Comparison of ENCODE assay signal across 11 mouse cellular contexts in genomic region chr9:121882015-121882457, GRCm38 (mm10). TPM values are rescaled to one million over a fixed set of nuclear protein-coding genes. Genes with fewer than 3 reads are reported as not detected.
DNase-seq lines count a peak whose midpoint lies in the region; ATAC-seq and TF ChIP-seq lines count a peak whose summit lies in the region.
"Had no signal": no experiment of that assay in that cellular context is flagged by ENCODE, and none has a peak within 500 bp of the region (broad histone marks: within the 10 kb centered on the region; RNA-seq: fewer than 3 reads in every experiment).

No protein-coding gene starts in this region.

- TF ChIP-seq CTCF in layer of hippocampus, adult 2 months (conservative IDR thresholded peaks at IDR 0.05), result no peak
- no peak for TF ChIP-seq CTCF in heart, postnatal 0 days (IDR thresholded peaks at IDR 0.05; ENCODE audit: low read depth)
- TF ChIP-seq CTCF in lung, embryonic 14.5 days (IDR thresholded peaks at IDR 0.05; ENCODE audit: low read depth), result no peak

- no peak for TF ChIP-seq EP300 in heart, postnatal 0 days (IDR thresholded peaks at IDR 0.05; ENCODE audit: low read depth)

- ATAC-seq in heart, postnatal 0 days (ENCODE audit: insufficient read depth, low read depth), result peak; percentile 60; the same call in 1 of the 2 replicates
- ATAC-seq in lung, embryonic 14.5 days (ENCODE audit: insufficient read depth), result peak; percentile 49
- ATAC-seq in hindbrain, embryonic 14.5 days (ENCODE audit: low FRiP score), result no peak

- no peaks in the 10 kb centered on the region for H3K36me3 ChIP-seq in heart, postnatal 0 days (replicated peaks; ENCODE audit: control insufficient read depth, insufficient read depth, low read length)
- H3K36me3 ChIP-seq in lung, embryonic 14.5 days (ENCODE audit: insufficient read depth), result no peaks in the 10 kb centered on the region
- H3K36me3 ChIP-seq in hindbrain, embryonic 14.5 days (replicated peaks; ENCODE audit: control insufficient read depth, insufficient read depth), result no peaks in the 10 kb centered on the region
- H3K36me3 ChIP-seq in forebrain, embryonic 10.5 days (replicated peaks), result no peaks in the 10 kb centered on the region
- H3K36me3 ChIP-seq: embryonic facial prominence, embryonic 10.5 days had no signal

- H3K9me3 ChIP-seq in heart, postnatal 0 days (replicated peaks; ENCODE audit: control insufficient read depth, low read length), result no peaks in the 10 kb centered on the region
- no peaks in the 10 kb centered on the region for H3K9me3 ChIP-seq in lung, embryonic 14.5 days (ENCODE audit: low read depth, low read length)
- H3K9me3 ChIP-seq in hindbrain, embryonic 14.5 days (ENCODE audit: control insufficient read depth, low read length), result no peaks in the 10 kb centered on the region
- H3K9me3 ChIP-seq in forebrain, embryonic 10.5 days, result no peaks in the 10 kb centered on the region
- H3K9me3 ChIP-seq: embryonic facial prominence, embryonic 10.5 days had no signal

- no peak overlapping the region for H3K4me3 ChIP-seq in layer of hippocampus, adult 2 months
- H3K4me3 ChIP-seq in heart, postnatal 0 days (ENCODE audit: low read depth, low read length), result no peak overlapping the region
- H3K4me3 ChIP-seq in lung, embryonic 14.5 days (ENCODE audit: low read depth, low read length), result no peak overlapping the region
- no peak overlapping the region for H3K4me3 ChIP-seq in hindbrain, embryonic 14.5 days (replicated peaks; ENCODE audit: low read length)
- H3K4me3 ChIP-seq in forebrain, embryonic 10.5 days, result no peak overlapping the region
- H3K4me3 ChIP-seq: embryonic facial prominence, embryonic 10.5 days had no signal

- no peak overlapping the region for H3K4me2 ChIP-seq in heart, postnatal 0 days (ENCODE audit: low read depth, low read length)
- no peak overlapping the region for H3K4me2 ChIP-seq in lung, embryonic 14.5 days
- H3K4me2 ChIP-seq in hindbrain, embryonic 14.5 days (replicated peaks), result no peak overlapping the region

- H3K27me3 ChIP-seq in heart, postnatal 0 days (ENCODE audit: control insufficient read depth, insufficient read depth, low read length), result no peaks in the 10 kb centered on the region
- H3K27me3 ChIP-seq in lung, embryonic 14.5 days (ENCODE audit: insufficient read depth, low read length), result no peaks in the 10 kb centered on the region
- no peaks in the 10 kb centered on the region for H3K27me3 ChIP-seq in hindbrain, embryonic 14.5 days (ENCODE audit: control insufficient read depth, insufficient read depth, low read length)
- no peaks in the 10 kb centered on the region for H3K27me3 ChIP-seq in forebrain, embryonic 10.5 days (ENCODE audit: poor library complexity, severe bottlenecking)

- H3K9ac ChIP-seq in heart, postnatal 0 days (replicated peaks; ENCODE audit: low read depth, low read length), result no peak overlapping the region
- no peak overlapping the region for H3K9ac ChIP-seq in lung, embryonic 14.5 days
- no peak overlapping the region for H3K9ac ChIP-seq in hindbrain, embryonic 14.5 days

- no peak for DNase-seq in layer of hippocampus, adult 2 months (ENCODE audit: low spot score in 2 of 2)
- DNase-seq in layer of hippocampus, adult 18-20 months (ENCODE audit: low spot score in 2 of 2), result no peak
- peak; percentile 53 for DNase-seq in heart, postnatal 0 days (ENCODE audit: low spot score)
- DNase-seq in lung, embryonic 14.5 days, result peak; percentile 48
- no peak for DNase-seq in spleen, postnatal 36 days (ENCODE audit: low spot score in 2 of 2)
- no peak for DNase-seq in hindbrain, embryonic 14.5 days (ENCODE audit: low spot score)
- DNase-seq in forebrain, embryonic 10.5 days (ENCODE audit: extremely low spot score, low spot score), result no peak

- H3K27ac ChIP-seq in layer of hippocampus, adult 2 months, result peak overlapping the region; percentile 80
- H3K27ac ChIP-seq in heart, postnatal 0 days (ENCODE audit: low read depth), result 0 out of 2 replicates have a peak overlapping the region, but pooled peaks have one; percentile 20
- H3K27ac ChIP-seq in lung, embryonic 14.5 days (ENCODE audit: low read depth), result no peak overlapping the region
- no peak overlapping the region for H3K27ac ChIP-seq in hindbrain, embryonic 14.5 days
- H3K27ac ChIP-seq in forebrain, embryonic 10.5 days, result no peak overlapping the region
- H3K27ac ChIP-seq: embryonic facial prominence, embryonic 10.5 days had no signal

- no peaks in the 10 kb centered on the region for H3K4me1 ChIP-seq in heart, postnatal 0 days (ENCODE audit: control insufficient read depth, insufficient read depth)
- H3K4me1 ChIP-seq in lung, embryonic 14.5 days (ENCODE audit: insufficient read depth), result no peaks in the 10 kb centered on the region
- no peaks in the 10 kb centered on the region for H3K4me1 ChIP-seq in hindbrain, embryonic 14.5 days (replicated peaks; ENCODE audit: control insufficient read depth, insufficient read depth, low read length)
- H3K4me1 ChIP-seq in forebrain, embryonic 10.5 days, result peaks cover 6% of the 10 kb centered on the region

- 35% methylated on average over 7 of the region's 7 CpGs for WGBS in heart, postnatal 0 days
- WGBS in lung, embryonic 14.5 days, result 20% methylated on average over 7 of the region's 7 CpGs
- WGBS in hindbrain, embryonic 14.5 days, result 74% methylated on average over 7 of the region's 7 CpGs
- WGBS in forebrain, embryonic 10.5 days, result 83% methylated on average over 7 of the region's 7 CpGs

RNA-seq across cellular contexts. Expression of gene Ackr2, which starts 16.1 kb away (rescaled TPM):
- 1 to 10 TPM; 1.7 to 2.3 TPM for total RNA-seq in layer of hippocampus, adult 2 months (2021)
- 1 to 10 TPM; 1.4 to 2.4 TPM for total RNA-seq in layer of hippocampus, adult 18-20 months (2021)
- 4.1 and 4.6 TPM in 2 replicates for total RNA-seq in heart, postnatal 0 days (2014; rRNA removed; ENCODE audit: low replicate concordance)
- polyA plus RNA-seq in heart, postnatal 0 days (2015; fragmentation: Nextera tagmentation; extraction: Ambion mirVana), result 1.6 and 2.1 TPM in 2 replicates
- polyA plus RNA-seq in lung, embryonic 14.5 days (2014; fragmentation: Nextera tagmentation; extraction: Ambion mirVana), result 0.88 TPM in 2 replicates
- 2.4 and 4.1 TPM in 2 replicates for polyA plus RNA-seq in hindbrain, embryonic 14.5 days (2014; fragmentation: Nextera tagmentation; extraction: Ambion mirVana)
- 0.42 and 0.50 TPM in 2 replicates for polyA plus RNA-seq in forebrain, embryonic 10.5 days (2016; fragmentation: Nextera tagmentation; extraction: Ambion mirVana)
- total RNA-seq: hematopoietic stem cell, adult 5-6 weeks had no signal

RNA-seq across cellular contexts. Expression of gene Higd1a, which starts 23.9 kb away (rescaled TPM):
- total RNA-seq in layer of hippocampus, adult 2 months (2021), result 10 to 100 TPM; 84.4 to 88.4 TPM
- 10 to 100 TPM; 79.1 to 86.6 TPM for total RNA-seq in layer of hippocampus, adult 18-20 months (2021)
- 59.2 and 85.4 TPM in 2 replicates for total RNA-seq in heart, postnatal 0 days (2014; rRNA removed; ENCODE audit: low replicate concordance)
- 319 and 332 TPM in 2 replicates for polyA plus RNA-seq in heart, postnatal 0 days (2015; fragmentation: Nextera tagmentation; extraction: Ambion mirVana)
- polyA plus RNA-seq in lung, embryonic 14.5 days (2014; fragmentation: Nextera tagmentation; extraction: Ambion mirVana), result 163 and 169 TPM in 2 replicates
- 146 and 158 TPM in 2 replicates for polyA plus RNA-seq in hindbrain, embryonic 14.5 days (2014; fragmentation: Nextera tagmentation; extraction: Ambion mirVana)
- polyA plus RNA-seq in forebrain, embryonic 10.5 days (2016; fragmentation: Nextera tagmentation; extraction: Ambion mirVana), result 229 and 238 TPM in 2 replicates

RNA-seq across cellular contexts. Expression of gene Cyp8b1, which starts 34.1 kb away (rescaled TPM):
- not detected for total RNA-seq in layer of hippocampus, adult 2 months (2021)
- total RNA-seq in layer of hippocampus, adult 18-20 months (2021), result not detected
- total RNA-seq in heart, postnatal 0 days (2014; rRNA removed; ENCODE audit: low replicate concordance), result not detected in 2 replicates
- not detected in 2 replicates for polyA plus RNA-seq in heart, postnatal 0 days (2015; fragmentation: Nextera tagmentation; extraction: Ambion mirVana)
- not detected in 2 replicates for polyA plus RNA-seq in lung, embryonic 14.5 days (2014; fragmentation: Nextera tagmentation; extraction: Ambion mirVana)
- not detected in 2 replicates for polyA plus RNA-seq in hindbrain, embryonic 14.5 days (2014; fragmentation: Nextera tagmentation; extraction: Ambion mirVana)
- polyA plus RNA-seq in forebrain, embryonic 10.5 days (2016; fragmentation: Nextera tagmentation; extraction: Ambion mirVana), result not detected in 2 replicates
- total RNA-seq: hematopoietic stem cell, adult 5-6 weeks; layer of hippocampus, postnatal 36 days had no signal
- polyA plus RNA-seq: embryonic facial prominence, embryonic 10.5 days; small intestine, adult 2 months had no signal

RNA-seq across cellular contexts. Expression of gene Ccdc13, which starts 42.8 kb away (rescaled TPM):
- total RNA-seq in layer of hippocampus, adult 2 months (2021), result 10 to 100 TPM in 1 of 2 experiments, 1 to 10 TPM in 1; 7.8 to 10.0 TPM
- total RNA-seq in layer of hippocampus, adult 18-20 months (2021), result 1 to 10 TPM; 8.1 to 8.4 TPM
- total RNA-seq in heart, postnatal 0 days (2014; rRNA removed; ENCODE audit: low replicate concordance), result not detected in 2 replicates
- 0.34 and 0.41 TPM in 2 replicates for polyA plus RNA-seq in heart, postnatal 0 days (2015; fragmentation: Nextera tagmentation; extraction: Ambion mirVana)
- 0.39 and 0.78 TPM in 2 replicates for polyA plus RNA-seq in lung, embryonic 14.5 days (2014; fragmentation: Nextera tagmentation; extraction: Ambion mirVana)
- 1.9 and 2.2 TPM in 2 replicates for polyA plus RNA-seq in hindbrain, embryonic 14.5 days (2014; fragmentation: Nextera tagmentation; extraction: Ambion mirVana)
- polyA plus RNA-seq in forebrain, embryonic 10.5 days (2016; fragmentation: Nextera tagmentation; extraction: Ambion mirVana), result 2.6 and 2.7 TPM in 2 replicates

Comparison
In these comparisons a context has a peak if more than half of its experiments do, and no peak if none do; other contexts are left out.
1. DNase-seq: peak in heart, postnatal 0 days (single experiment) and lung, embryonic 14.5 days (single experiment); none in layer of hippocampus, adult 2 months (0 of 2), layer of hippocampus, adult 18-20 months (0 of 2), spleen, postnatal 36 days (0 of 2), hindbrain, embryonic 14.5 days (single experiment) and forebrain, embryonic 10.5 days (single experiment).
2. H3K27ac ChIP-seq: peak in layer of hippocampus, adult 2 months (single experiment) and heart, postnatal 0 days (single experiment); none in lung, embryonic 14.5 days (single experiment), hindbrain, embryonic 14.5 days (single experiment) and forebrain, embryonic 10.5 days (single experiment).